Mouse (Mus musculus): ENCODE results near the gene AC124502.3.
"Not testable (repeated sequence)": the region's sequence is repeated elsewhere in the genome, so short reads cannot be mapped to it uniquely, and the experiment has no call there.

AC124502.3 gene

GRCm38 (mm10) chr19:5083961-5084833 is 45.5 kb downstream of the AC124502.3 start:
- DNase-seq (ENCODE audit: extremely low spot score, low read depth, low spot score), result no peak

GRCm38 (mm10) chr19:5084834-5085144 is 46.1 kb downstream of the AC124502.3 start:
- no peak for DNase-seq (ENCODE audit: extremely low spot score, low read depth, low spot score)

DNA sequence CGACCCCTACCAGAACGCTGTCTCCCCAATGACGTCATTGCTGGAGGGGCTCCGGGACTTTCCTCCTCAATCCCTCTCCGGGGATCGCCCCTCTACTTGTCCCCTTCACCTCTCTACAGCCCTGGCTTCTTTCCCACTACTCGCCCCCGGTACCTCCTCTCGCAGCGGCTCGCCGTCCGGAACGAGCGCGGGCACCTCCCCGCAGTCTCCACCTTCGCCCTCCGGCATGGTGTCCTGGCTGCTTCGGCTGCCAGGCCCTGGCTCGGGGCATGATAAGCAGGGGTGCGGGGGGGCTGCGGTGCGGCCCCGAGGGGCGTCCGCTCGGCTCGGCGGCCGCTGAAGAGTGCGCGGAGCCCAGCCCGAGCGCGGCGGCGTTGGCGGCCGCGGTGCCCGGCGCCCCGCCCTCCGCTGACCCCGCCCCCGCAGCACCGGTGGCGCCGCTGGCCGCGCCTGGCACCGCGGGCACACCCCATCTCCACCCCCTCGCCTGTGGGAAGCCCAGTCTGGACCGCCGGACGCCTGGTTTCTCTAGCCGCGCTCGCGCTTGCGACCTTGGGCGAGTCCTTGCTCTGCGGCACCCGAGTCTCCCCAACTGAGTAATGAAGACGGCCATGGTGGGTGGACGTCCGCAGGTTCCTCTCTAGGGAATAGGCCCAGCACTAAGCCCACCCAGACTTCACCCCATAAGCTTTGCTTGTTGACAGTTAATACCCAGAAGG is 46.6 kb downstream of the AC124502.3 start, which contains the start of gene Tmem151a:
TSS of gene Tmem151a (minus strand) at position 387 of the 719 bp plus-strand sequence.
- no peak for DNase-seq (ENCODE audit: extremely low spot score, low read depth, low spot score)

- DNase-seq (ENCODE audit: extremely low spot score, low read depth, low spot score), result not testable (repeated sequence)
Measured at GRCm38 (mm10) chr19:5086533-5086932, 47.8 kb downstream of the AC124502.3 start.

DNA sequence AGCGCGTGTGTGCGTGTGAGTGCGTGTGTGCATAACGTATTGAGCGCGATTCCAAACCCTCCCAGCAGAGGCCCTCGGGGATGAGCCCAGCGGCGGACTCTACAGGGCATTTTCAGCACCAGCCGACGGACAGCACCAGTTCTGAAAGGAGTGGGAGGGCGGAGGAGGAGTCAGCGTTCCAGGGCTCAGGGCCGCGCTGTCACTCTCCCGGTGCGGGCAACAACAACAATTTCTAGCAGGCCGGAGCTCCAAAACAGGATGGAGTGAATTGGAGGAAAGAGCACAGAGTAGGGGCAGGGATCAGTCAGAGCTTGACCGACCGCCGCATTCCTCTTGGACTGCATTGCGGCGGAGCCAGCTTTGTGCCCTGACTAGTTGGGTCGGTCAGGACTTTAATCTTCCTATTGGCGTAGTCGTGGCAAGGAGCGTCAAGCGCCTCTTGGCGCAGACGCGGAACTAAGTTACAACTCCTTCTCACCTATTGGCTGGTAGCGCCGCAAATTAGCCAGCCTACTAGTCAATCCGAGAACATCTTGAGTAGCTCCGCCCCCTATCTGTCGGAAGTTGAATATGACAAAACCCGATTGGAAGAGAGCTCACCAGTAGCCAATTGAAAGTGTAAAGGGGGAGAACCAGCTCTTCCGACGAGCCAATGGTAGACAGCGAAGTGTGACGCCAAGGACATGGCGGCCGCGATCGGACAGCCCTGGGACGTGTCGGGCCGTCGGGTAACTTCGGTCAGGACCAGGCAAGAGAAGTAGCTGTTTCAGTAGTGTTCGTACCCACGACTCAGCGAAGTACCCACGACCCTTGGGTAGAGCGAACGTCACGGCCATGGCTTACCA is 49.4 kb downstream of the AC124502.3 start, which contains the start of gene Yif1a:
TSS of gene Yif1a (plus strand) at position 655 of the 845 bp plus-strand sequence.
- DNase-seq (ENCODE audit: extremely low spot score, low read depth, low spot score), result peak; percentile 97

DNA sequence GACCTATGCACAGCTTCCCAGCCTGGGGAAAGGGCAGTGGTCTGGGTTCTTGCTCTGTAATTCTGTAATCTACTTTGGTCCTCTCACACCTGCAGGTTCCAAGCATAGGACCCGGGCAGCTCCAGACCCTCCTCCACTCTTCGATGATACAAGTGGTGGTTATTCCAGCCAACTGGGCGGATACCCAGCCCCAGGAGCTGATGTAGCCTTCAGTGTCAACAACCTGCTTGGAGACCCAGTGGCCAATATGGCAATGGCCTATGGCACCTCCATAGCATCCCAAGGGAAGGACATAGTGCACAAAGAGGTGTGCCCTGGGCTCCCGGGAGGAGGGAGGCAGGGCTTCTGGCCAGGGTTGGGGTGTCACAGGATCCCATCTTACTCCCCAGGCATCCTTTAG is 50.6 kb downstream of the AC124502.3 start:
- DNase-seq (ENCODE audit: extremely low spot score, low read depth, low spot score), result no peak

DNA sequence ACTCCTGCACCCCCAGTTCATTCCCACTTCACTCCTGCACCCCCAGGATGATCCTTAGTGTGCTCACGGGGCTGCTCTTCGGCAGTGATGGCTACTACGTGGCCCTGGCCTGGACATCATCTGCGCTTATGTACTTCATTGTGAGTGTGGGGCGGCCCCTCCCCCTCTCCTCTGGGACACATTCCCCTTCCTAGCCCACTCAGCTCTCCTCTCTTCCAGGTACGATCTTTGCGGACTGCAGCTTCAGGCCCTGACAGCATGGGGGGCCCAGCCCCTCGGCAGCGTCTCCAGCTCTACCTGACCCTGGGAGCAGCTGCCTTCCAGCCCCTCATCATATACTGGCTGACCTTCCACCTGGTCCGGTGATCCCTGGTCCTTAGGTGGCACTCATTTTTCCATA is 53.4 kb downstream of the AC124502.3 start:
- DNase-seq (ENCODE audit: extremely low spot score, low read depth, low spot score), result no peak

DNA sequence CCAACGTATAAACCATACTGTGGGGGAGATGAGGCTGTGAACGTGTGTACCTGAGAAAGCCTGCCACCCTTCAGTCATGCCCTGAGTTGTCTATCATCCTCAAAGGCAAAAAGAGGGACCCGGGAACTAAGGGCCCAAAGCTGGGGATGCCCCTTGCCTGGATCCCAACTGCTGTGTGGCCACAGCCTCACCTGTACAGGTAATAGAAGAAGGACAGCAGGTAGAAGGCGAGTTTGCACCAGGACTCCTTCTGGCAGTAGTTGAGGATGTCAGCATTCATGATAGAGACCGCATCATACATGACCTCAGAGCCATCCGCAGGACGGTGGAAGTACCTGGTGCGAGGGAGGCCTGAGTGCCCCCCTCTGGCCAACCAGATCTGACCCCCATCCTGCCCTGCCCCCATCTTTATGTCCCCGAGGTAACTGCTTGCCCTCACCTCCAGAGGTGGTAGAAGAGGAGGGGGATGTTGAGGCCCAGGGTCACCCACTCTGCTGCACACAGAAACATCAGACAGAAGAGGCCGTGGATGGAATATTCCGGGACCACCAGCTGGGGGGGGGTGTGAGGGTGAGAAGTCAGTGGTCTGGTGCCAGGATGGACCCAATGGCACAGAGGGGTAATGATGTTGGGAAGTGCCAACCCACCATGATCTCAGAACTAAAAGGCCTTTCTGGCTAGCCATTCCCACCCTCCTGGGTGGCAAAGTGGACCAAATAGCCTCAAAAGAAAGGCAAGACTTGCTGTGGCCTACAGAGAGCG is 55.0 kb downstream of the AC124502.3 start:
- no peak for DNase-seq (ENCODE audit: extremely low spot score, low read depth, low spot score)

- DNase-seq (ENCODE audit: extremely low spot score, low read depth, low spot score), result no peak
Measured at GRCm38 (mm10) chr19:5094243-5094632, 55.5 kb downstream of the AC124502.3 start.

- no peak for DNase-seq (ENCODE audit: extremely low spot score, low read depth, low spot score)
Measured at GRCm38 (mm10) chr19:5094746-5095417, 56.2 kb downstream of the AC124502.3 start.

GRCm38 (mm10) chr19:5095887-5096474 is 57.3 kb downstream of the AC124502.3 start:
- DNase-seq (ENCODE audit: extremely low spot score, low read depth, low spot score), result no peak

- no peak for DNase-seq (ENCODE audit: extremely low spot score, low read depth, low spot score)
Measured at GRCm38 (mm10) chr19:5097521-5098362, 59.1 kb downstream of the AC124502.3 start.

DNA sequence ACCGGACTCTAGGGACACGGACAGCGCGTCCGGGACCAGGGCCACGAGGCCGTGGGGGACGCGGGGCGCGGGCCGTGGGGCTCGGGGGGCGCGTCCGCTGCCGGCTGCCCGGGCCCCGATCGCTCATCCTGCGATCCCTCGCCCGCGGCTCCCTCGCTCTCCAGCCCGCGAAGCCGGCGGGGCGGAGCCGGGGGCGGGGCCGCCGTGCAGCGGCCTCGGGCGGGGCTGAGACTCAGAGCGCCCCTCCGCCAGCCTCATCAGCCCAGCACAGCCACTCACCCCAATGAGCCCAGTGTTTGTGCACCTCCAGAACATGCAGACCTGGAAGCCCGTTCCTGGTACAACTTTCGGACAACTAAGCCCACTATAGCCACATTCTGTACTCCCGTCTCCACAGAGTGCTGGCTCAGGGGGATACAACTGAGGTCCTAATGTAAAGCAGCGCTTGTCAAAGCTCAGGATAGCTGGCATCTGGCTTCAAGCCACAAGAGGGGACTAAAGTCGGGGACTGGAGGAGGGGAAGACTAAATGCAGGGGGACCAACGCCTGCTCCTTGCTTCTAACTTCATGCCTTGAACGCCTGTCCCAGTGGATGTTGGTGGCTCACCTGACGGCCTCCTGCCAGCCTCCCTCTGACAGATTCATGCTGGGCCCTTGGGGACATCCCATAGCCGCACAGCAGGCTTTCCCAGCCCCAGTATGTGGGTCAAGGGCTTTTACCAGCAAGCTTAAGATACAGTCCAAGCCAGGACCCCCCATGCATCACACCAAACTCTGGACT is 59.9 kb downstream of the AC124502.3 start, which contains the start of gene Cnih2:
TSS of gene Cnih2 (minus strand) at position 159 of the 781 bp plus-strand sequence.
- no peak for DNase-seq (ENCODE audit: extremely low spot score, low read depth, low spot score)

Data from hindlimb bud, embryonic 11.5 days (tissue).